Mouse (Mus musculus): Measurements from ENCODE around the gene Pus1. TPM values are rescaled to one million over a fixed set of nuclear protein-coding genes. Genes with fewer than 3 reads are reported as not detected.

Pus1 gene
- total RNA-seq (2021), result 10 to 100 TPM; 19.1 to 21.3 TPM
- polyA plus RNA-seq (2012; rRNA removed), result 15.8 and 16.2 TPM in 2 replicates
- long read RNA-seq, transcript Pus1-202 (6 exons, 1,814 nt), result major isoform, 6 of 15 reads
- long read RNA-seq, partial matches to known transcripts, result 3 of 15 reads
- long read RNA-seq, other reads (novel, unspliced or antisense), result 4 of 15 reads

DNA sequence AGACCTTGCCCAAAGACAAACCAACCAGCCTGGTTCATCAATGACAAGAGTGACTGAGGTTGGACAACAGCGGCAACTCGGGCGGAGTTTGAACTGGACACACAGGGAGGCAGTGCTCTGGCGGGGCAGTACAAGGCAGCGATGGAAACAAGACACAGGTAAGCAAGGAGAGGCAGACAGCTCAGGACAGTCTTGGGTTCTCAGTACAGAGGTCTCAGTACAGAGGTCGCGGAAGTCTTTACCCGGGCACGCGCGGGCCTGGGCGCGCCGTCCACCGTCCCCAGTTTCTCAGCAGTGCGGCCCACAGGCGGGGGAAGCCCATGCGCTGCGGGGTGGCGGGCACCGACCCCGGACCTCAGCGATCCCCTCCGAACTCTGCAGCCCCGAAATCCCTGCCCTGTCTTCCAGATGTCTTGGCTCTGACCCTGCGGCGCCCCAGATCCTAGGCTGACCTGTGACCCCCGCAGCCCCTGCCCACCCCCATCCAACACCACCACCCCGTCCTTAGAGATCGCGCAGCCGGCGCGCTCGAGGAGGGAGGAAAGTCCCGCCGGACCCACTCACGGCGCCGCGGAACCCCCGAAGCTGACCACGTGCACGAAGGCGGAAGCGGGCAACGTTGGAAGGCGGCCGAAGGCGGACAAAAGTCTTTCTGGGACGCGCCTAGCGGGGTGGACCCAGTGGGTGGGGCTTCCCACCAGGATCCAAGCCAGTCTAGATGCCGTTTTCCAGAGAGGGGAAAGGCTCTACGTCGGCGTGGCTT, at the start of gene Pus1:
TSS of gene Pus1 (minus strand) at position 662 of the 763 bp plus-strand sequence.
- peak within 1 kb of the TSS; percentile 77 for H3K9ac ChIP-seq (ENCODE audit: low read depth, low read length)
- H3K36me3 ChIP-seq (ENCODE audit: control insufficient read depth, insufficient read depth, low read length), result no peaks in the 10 kb centered on the region
- H3K4me1 ChIP-seq (ENCODE audit: control insufficient read depth, insufficient read depth, low read length), result peaks cover 2% of the 10 kb centered on the region
- H3K27me3 ChIP-seq (ENCODE audit: control insufficient read depth, insufficient read depth, low read length), result no peaks in the 10 kb centered on the region
- under 1% methylated on average over 57 of the region's 57 CpGs for WGBS
- peak within 1 kb of the TSS; percentile 47 for H3K27ac ChIP-seq
- no peaks in the 10 kb centered on the region for H3K79me2 ChIP-seq (replicated peaks; ENCODE audit: control insufficient read depth, insufficient read depth, low read length)
- DNase-seq, result peak; percentile 95 to 98
- peak within 1 kb of the TSS; percentile 79 for H3K4me3 ChIP-seq
- intact Hi-C loops (cut with DNase I), result no loop called here
- TF ChIP-seq CTCF (IDR thresholded peaks at IDR 0.05), result no peak
- TF ChIP-seq EP300 (IDR thresholded peaks at IDR 0.05; ENCODE audit: insufficient read depth, low read depth, low read length), result peak; percentile 83; the same call in 1 of the 2 replicates
- peak; percentile 79 for TF ChIP-seq POLR2A (IDR thresholded peaks at IDR 0.05; ENCODE audit: insufficient read depth, low read depth, low read length)

DNA sequence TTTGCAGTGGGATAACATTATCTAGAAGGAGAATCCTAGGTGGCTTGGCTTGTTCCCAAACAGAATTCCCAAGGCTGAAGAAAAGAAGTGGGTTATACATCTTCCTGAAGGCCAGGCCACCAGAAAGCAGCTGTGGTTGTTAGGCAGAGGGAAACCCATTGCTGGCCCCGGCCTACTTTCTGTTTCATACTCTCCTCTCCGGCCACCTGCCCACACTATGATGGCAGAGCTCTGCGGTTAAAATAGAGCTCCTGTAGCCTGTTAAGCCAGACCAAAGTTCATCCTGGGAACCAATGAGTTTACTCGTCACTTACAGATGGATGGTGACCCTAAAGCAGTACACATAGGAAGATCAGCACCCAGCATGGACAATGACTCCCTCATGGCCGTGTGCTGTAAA, 47.1 kb upstream of the Pus1 start:
- TF ChIP-seq POLR2A (IDR thresholded peaks at IDR 0.05; ENCODE audit: insufficient read depth, low read depth, low read length) (no peak), CTCF (IDR thresholded peaks at IDR 0.05) (no peak), EP300 (IDR thresholded peaks at IDR 0.05; ENCODE audit: insufficient read depth, low read depth, low read length) (no peak)
- 91% methylated on average over 5 of the region's 5 CpGs for WGBS

DNA sequence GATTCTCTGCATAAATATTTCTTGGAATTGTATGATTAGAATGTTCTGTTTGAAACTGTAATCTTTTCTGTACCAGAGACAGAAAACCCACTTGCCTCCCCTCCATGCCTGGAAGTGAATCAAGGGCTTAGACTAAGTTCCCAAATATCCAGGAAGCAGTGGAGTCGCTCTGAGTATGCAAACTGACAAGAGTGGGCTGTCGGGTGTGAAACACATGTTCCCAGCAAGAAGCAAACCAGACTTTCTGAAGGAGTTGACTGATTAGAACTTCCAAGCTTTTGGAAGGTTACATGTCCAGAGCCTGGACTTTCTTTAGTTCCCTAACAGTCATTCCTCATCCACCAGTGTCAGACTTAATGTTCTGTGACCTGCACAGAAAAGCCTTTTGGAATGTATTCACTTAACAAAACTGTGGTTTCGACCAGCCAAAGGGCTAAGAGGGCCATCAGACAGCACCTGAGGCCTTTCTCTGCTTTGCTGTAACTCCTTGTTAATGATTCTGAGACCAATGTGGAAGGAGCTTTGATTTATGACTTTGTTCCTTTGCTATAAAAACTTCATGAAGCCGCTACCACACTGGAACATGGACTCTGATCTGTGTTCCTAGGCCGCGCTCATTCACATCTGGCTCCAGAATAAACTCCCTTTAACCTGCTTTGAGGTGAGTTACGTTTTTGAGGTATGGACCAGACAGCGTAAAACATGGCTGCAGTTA, 46.5 kb upstream of the Pus1 start:
- Histone ChIP-seq H3K79me2 (replicated peaks; ENCODE audit: control insufficient read depth, insufficient read depth, low read length) (no peaks in the 10 kb centered on the region), H3K9ac (ENCODE audit: low read depth, low read length) (no peak overlapping the region), H3K4me3 (no peak overlapping the region), H3K36me3 (ENCODE audit: control insufficient read depth, insufficient read depth, low read length) (no peaks in the 10 kb centered on the region), H3K4me1 (ENCODE audit: control insufficient read depth, insufficient read depth, low read length) (no peaks in the 10 kb centered on the region), H3K27ac (no peak overlapping the region), H3K27me3 (ENCODE audit: control insufficient read depth, insufficient read depth, low read length) (no peaks in the 10 kb centered on the region)
- TF ChIP-seq POLR2A (IDR thresholded peaks at IDR 0.05; ENCODE audit: insufficient read depth, low read depth, low read length) (no peak), CTCF (IDR thresholded peaks at IDR 0.05) (no peak), EP300 (IDR thresholded peaks at IDR 0.05; ENCODE audit: insufficient read depth, low read depth, low read length) (no peak)
- intact Hi-C loops (cut with DNase I), result no loop called here
- WGBS, result 84% methylated on average over 8 of the region's 8 CpGs
- no peak for DNase-seq

More for the DNA sequence above, 47.1 kb upstream of the Pus1 start:
- intact Hi-C loops (cut with DNase I), result no loop called here
- no peak overlapping the region for H3K27ac ChIP-seq
- H3K9ac ChIP-seq (ENCODE audit: low read depth, low read length), result no peak overlapping the region
- no peak overlapping the region for H3K4me3 ChIP-seq
- DNase-seq, result no peak
- no peaks in the 10 kb centered on the region for H3K27me3 ChIP-seq (ENCODE audit: control insufficient read depth, insufficient read depth, low read length)
- no peaks in the 10 kb centered on the region for H3K4me1 ChIP-seq (ENCODE audit: control insufficient read depth, insufficient read depth, low read length)
- no peaks in the 10 kb centered on the region for H3K79me2 ChIP-seq (replicated peaks; ENCODE audit: control insufficient read depth, insufficient read depth, low read length)
- H3K36me3 ChIP-seq (ENCODE audit: control insufficient read depth, insufficient read depth, low read length), result no peaks in the 10 kb centered on the region

DNA sequence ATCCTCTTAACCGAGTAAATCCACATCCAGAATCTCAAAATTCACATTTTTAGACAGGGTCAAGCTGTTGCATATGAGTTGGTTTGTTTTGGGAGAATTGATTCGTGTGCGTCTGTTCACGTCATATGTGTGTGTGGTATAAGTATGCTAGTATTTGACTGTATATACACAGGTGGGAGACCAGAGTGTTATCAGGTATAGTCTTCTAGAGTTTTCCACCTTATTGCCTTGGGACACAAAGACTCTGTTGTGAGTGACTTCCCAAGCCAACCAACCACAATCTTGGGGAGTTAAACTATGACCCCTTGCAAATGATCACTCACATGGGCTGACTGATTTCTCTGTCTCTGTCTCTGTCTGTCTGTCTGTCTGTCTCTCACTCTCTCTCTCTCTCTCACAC, 44.0 kb upstream of the Pus1 start:
- Histone ChIP-seq H3K79me2 (replicated peaks; ENCODE audit: control insufficient read depth, insufficient read depth, low read length) (no peaks in the 10 kb centered on the region), H3K4me3 (no peak overlapping the region), H3K36me3 (ENCODE audit: control insufficient read depth, insufficient read depth, low read length) (no peaks in the 10 kb centered on the region), H3K27ac (no peak overlapping the region), H3K4me1 (ENCODE audit: control insufficient read depth, insufficient read depth, low read length) (no peaks in the 10 kb centered on the region), H3K9ac (ENCODE audit: low read depth, low read length) (no peak overlapping the region), H3K27me3 (ENCODE audit: control insufficient read depth, insufficient read depth, low read length) (no peaks in the 10 kb centered on the region)
- no peak for DNase-seq
- intact Hi-C loops (cut with DNase I), result no loop called here
- no peak for TF ChIP-seq POLR2A (IDR thresholded peaks at IDR 0.05; ENCODE audit: insufficient read depth, low read depth, low read length)
- no peak for TF ChIP-seq CTCF (IDR thresholded peaks at IDR 0.05)
- no peak for TF ChIP-seq EP300 (IDR thresholded peaks at IDR 0.05; ENCODE audit: insufficient read depth, low read depth, low read length)
- 86% methylated on average over 4 of the region's 4 CpGs for WGBS

DNA sequence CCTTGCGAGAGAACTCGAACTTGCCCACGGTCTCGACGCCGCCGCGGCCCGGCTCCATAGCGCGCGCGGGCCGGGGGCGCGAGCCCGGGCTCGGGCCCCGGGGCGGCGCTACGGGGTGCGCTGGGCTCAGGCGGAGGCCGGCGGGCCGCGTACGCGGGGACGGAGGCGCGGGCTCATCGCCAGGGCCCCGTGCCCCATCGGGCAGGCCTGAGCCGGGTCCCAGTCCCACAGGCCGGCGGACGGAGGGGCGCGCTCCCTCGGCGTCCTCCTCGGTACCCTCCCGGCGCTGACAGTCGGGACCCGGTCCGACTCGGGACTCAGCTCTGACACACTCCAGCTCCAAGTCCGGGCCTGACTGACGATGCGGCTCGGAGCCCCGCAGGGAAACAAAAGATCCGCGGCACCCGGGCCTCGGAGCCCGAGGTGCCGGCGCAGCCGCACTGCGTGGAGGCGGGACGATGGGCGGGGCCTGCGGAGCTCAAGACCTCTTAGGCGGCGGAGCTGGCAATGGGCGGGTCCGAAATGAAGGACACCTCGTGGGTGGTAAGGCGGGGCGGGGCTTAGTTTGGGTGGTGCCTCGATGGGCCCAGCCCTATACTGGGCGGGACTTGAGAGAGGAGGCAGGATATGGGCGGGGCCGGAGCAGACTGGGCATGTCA, 29.3 kb upstream of the Pus1 start, which contains the start of gene Ulk1:
TSS of gene Ulk1 (minus strand) at position 431 of the 659 bp plus-strand sequence.
- peak; percentile 99 to 100 for DNase-seq
- WGBS, result under 1% methylated on average over 80 of the region's 80 CpGs
- H3K79me2 ChIP-seq (replicated peaks; ENCODE audit: control insufficient read depth, insufficient read depth, low read length), result peaks cover 3% of the 10 kb centered on the region; the same call in 1 of the 2 replicates
- intact Hi-C loops (cut with DNase I), result loop anchor here (2.0 kb wide), 2 partner anchors 31 to 39 kb away; partner anchors contain the start of gene Ep400
- TF ChIP-seq POLR2A (IDR thresholded peaks at IDR 0.05; ENCODE audit: insufficient read depth, low read depth, low read length) (peak; percentile 96), CTCF (IDR thresholded peaks at IDR 0.05) (no peak), EP300 (IDR thresholded peaks at IDR 0.05; ENCODE audit: insufficient read depth, low read depth, low read length) (0 out of 2 replicates have a peak, but pooled peaks have one; percentile 22)
- H3K27me3 ChIP-seq (ENCODE audit: control insufficient read depth, insufficient read depth, low read length), result no peaks in the 10 kb centered on the region
- peak within 1 kb of the TSS; percentile 91 for H3K4me3 ChIP-seq
- peak within 1 kb of the TSS; percentile 99 for H3K9ac ChIP-seq (ENCODE audit: low read depth, low read length)
- H3K27ac ChIP-seq, result peak within 1 kb of the TSS; percentile 83
- H3K4me1 ChIP-seq (ENCODE audit: control insufficient read depth, insufficient read depth, low read length), result peaks cover 13% of the 10 kb centered on the region
- H3K36me3 ChIP-seq (ENCODE audit: control insufficient read depth, insufficient read depth, low read length), result peaks cover 5% of the 10 kb centered on the region

Data from heart, adult 2 months (tissue).